Mouse (Mus musculus) thymus, adult 2 months (tissue): Measurements from ENCODE around the gene Tcf12.

Experiments used
- CTCF ChIP-seq: fragments of 200-500 bp; IDR thresholded peaks from 2 replicates; pipeline ENCODE4 v1.5.1; 2012; ENCODE audit warnings: mild to moderate bottlenecking, control low read depth, low read length, moderate library complexity, borderline replicate concordance; ENCODE audit not compliant: control insufficient read depth, poor library complexity, insufficient read depth; ENCODE audit errors: extremely low read depth
- POLR2A ChIP-seq: fragments of 200-500 bp; IDR thresholded peaks from 2 replicates; pipeline ENCODE4 v1.6.1; 2012; ENCODE audit warnings: mild to moderate bottlenecking, low read length, control low read depth, moderate library complexity; ENCODE audit not compliant: control insufficient read depth, poor library complexity, insufficient read depth; ENCODE audit errors: extremely low read depth

DNA sequence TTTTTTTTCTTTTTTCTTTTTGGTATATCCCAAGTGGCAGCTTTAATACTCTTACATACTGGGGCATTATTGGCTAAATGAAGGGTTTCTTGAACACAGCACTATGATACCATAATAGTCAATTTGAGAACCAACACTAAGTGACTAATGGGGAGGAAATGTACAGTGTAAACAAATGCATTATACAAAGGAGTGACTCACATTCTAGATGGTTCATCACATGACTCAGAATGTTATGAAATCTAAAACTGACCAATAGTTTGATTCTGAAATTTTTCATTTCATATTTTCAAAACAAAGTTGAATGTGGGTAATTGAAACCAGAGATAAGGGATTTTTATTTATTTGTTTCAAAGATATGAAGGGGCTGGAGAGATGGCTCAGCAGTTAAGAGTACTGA is 169.2 kb downstream of the Tcf12 start:
- TF ChIP-seq POLR2A = no peak
- no peak for TF ChIP-seq CTCF
